Mouse (Mus musculus) E14TG2a.4 (cell line): Measurements from ENCODE around the gene Pla2g6.

ENCODE experiments used
- CTCF ChIP-seq: conservative IDR thresholded peaks from 2 replicates; pipeline ENCODE4 v1.5.1; 2014; ENCODE audit warnings: low read length
- NANOG ChIP-seq: IDR thresholded peaks from 2 replicates; pipeline ENCODE4 v1.6.1; 2014; ENCODE audit warnings: borderline replicate concordance, low read length, mixed read lengths
- POU5F1 ChIP-seq: IDR thresholded peaks from 2 replicates; pipeline ENCODE4 v1.6.1; 2014; ENCODE audit warnings: low read length, borderline replicate concordance

GRCm38 (mm10) chr15:79353690-79354305 lies 25.6 kb upstream of the Pla2g6 start:
- TF ChIP-seq CTCF, result no peak
- TF ChIP-seq POU5F1, result no peak
- no peak for TF ChIP-seq NANOG
